Mouse (Mus musculus): ENCODE data around the gene Nusap1. TPM values are rescaled to one million over a fixed set of nuclear protein-coding genes. Genes with fewer than 3 reads are reported as not detected.

Gene Nusap1
- total and polyA plus RNA-seq, 3 experiments: 29.0 to 92.7 (median 41.1) TPM

- no peak overlapping the region for H3K27ac ChIP-seq (ENCODE audit: insufficient read depth, low read depth)
- peaks cover 0 to 6% of the 10 kb centered on the region in 2 experiments; a peak in 2 of 4 replicates for H3K4me1 ChIP-seq (ENCODE audit: control insufficient read depth in 1 of 2, insufficient read depth in 2 of 2)
- TF ChIP-seq SMC3 (IDR thresholded peaks at IDR 0.05; ENCODE audit: low read depth, low read length) (peak; percentile 22; the same call in 1 of the 2 replicates), ELF1 (IDR thresholded peaks at IDR 0.05; ENCODE audit: low read depth, low read length) (no peak), RAD21 (IDR thresholded peaks at IDR 0.05; ENCODE audit: low read depth, low read length) (peak; percentile 6), ZMIZ1 (IDR thresholded peaks at IDR 0.05; ENCODE audit: low read depth, low read length) (no peak), PAX5 (IDR thresholded peaks at IDR 0.05; ENCODE audit: low read length) (no peak), ETS1 (conservative IDR thresholded peaks at IDR 0.05; ENCODE audit: low read depth, low read length) (no peak), RCOR1 (conservative IDR thresholded peaks at IDR 0.05; ENCODE audit: low read depth, low read length) (no peak), ZC3H11A (IDR thresholded peaks at IDR 0.05; ENCODE audit: low read depth, low read length) (no peak), CTCF (conservative IDR thresholded peaks at IDR 0.05 in 1 of 2, IDR thresholded peaks at IDR 0.05 in 1 of 2; ENCODE audit: low read depth in 2 of 2, low read length in 2 of 2) (peak; percentile 42 to 66; a peak in 3 of 4 replicates), ZKSCAN1 (IDR thresholded peaks at IDR 0.05; ENCODE audit: borderline replicate concordance, low read depth, low read length) (no peak)
- no peaks in the 10 kb centered on the region for H3K36me3 ChIP-seq (replicated peaks in 1 of 2; ENCODE audit: control insufficient read depth in 1 of 2, insufficient read depth in 1 of 2, low read length in 1 of 2)
- peaks cover 10% of the 10 kb centered on the region for H3K27me3 ChIP-seq (replicated peaks)
- no peak overlapping the region for H3K9ac ChIP-seq (ENCODE audit: insufficient read depth, low read depth)
- dilution Hi-C loops (cut with MboI; ENCODE audit: extremely low pct_ligation_motif_present, extremely low pct_unique_long_range_greater_than_20kb, low sequenced_read_pairs): no loop called here
- H3K4me2 ChIP-seq (ENCODE audit: insufficient read depth, low read depth, poor library complexity, severe bottlenecking): no peak overlapping the region
- H3K9me3 ChIP-seq (replicated peaks; ENCODE audit: low read length): peaks cover 2% of the 10 kb centered on the region
- H3K4me3 ChIP-seq (replicated peaks in 1 of 3; ENCODE audit: low read depth in 2 of 3, low read length in 2 of 3, poor library complexity in 1 of 3): no peak overlapping the region
- in situ Hi-C loops (cut with MboI; ENCODE audit: low pct_ligation_motif_present, low pct_unique_long_range_greater_than_20kb, low sequenced_read_pairs): no loop called here
- no peaks in the 10 kb centered on the region for H3K79me2 ChIP-seq (replicated peaks; ENCODE audit: control insufficient read depth, extremely low read depth, insufficient read depth, poor library complexity, severe bottlenecking)
- DNase-seq (ENCODE audit: extremely low read depth): peak; percentile 50
Measured at GRCm38 (mm10) chr2:119669010-119669409, 50.9 kb downstream of the Nusap1 start.

- Histone ChIP-seq H3K4me1 (ENCODE audit: control insufficient read depth in 1 of 2, insufficient read depth in 2 of 2) (peaks cover 0 to 21% of the 10 kb centered on the region in 2 experiments; a peak in 1 of 4 replicates), H3K27me3 (replicated peaks) (peaks cover 10% of the 10 kb centered on the region), H3K36me3 (replicated peaks in 1 of 2; ENCODE audit: control insufficient read depth in 1 of 2, insufficient read depth in 1 of 2, low read length in 1 of 2) (peaks cover 0 to 13% of the 10 kb centered on the region in 2 experiments), H3K4me2 (ENCODE audit: insufficient read depth, low read depth, poor library complexity, severe bottlenecking) (peak within 1 kb of the TSS; percentile 95), H3K9ac (ENCODE audit: insufficient read depth, low read depth) (peak within 1 kb of the TSS; percentile 91), H3K79me2 (replicated peaks; ENCODE audit: control insufficient read depth, extremely low read depth, insufficient read depth, poor library complexity, severe bottlenecking) (peaks cover 28% of the 10 kb centered on the region), H3K9me3 (replicated peaks; ENCODE audit: low read length) (no peaks in the 10 kb centered on the region), H3K4me3 (replicated peaks in 1 of 3; ENCODE audit: low read depth in 2 of 3, low read length in 2 of 3, poor library complexity in 1 of 3) (peak within 1 kb of the TSS; percentile 75 to 95 (median 87)), H3K27ac (ENCODE audit: insufficient read depth, low read depth) (peak within 1 kb of the TSS; percentile 15; the same call in 1 of the 2 replicates)
- in situ Hi-C loops (cut with MboI; ENCODE audit: low pct_ligation_motif_present, low pct_unique_long_range_greater_than_20kb, low sequenced_read_pairs): no loop called here
- dilution Hi-C loops (cut with MboI; ENCODE audit: extremely low pct_ligation_motif_present, extremely low pct_unique_long_range_greater_than_20kb, low sequenced_read_pairs): no loop called here
- DNase-seq (ENCODE audit: extremely low read depth): peak; percentile 80
- TF ChIP-seq KAT2A (IDR thresholded peaks at IDR 0.05; ENCODE audit: insufficient replicate concordance, low read length): no peak
- TF ChIP-seq RAD21 (IDR thresholded peaks at IDR 0.05; ENCODE audit: low read depth, low read length): no peak
- TF ChIP-seq POLR2AphosphoS2 (IDR thresholded peaks at IDR 0.05; ENCODE audit: low read depth, low read length): peak; percentile 83; the same call in 1 of the 2 replicates
- TF ChIP-seq SMC3 (IDR thresholded peaks at IDR 0.05; ENCODE audit: low read depth, low read length): no peak
- TF ChIP-seq ZMIZ1 (IDR thresholded peaks at IDR 0.05; ENCODE audit: low read depth, low read length): peak; percentile 91
- TF ChIP-seq CTCF (conservative IDR thresholded peaks at IDR 0.05 in 1 of 2, IDR thresholded peaks at IDR 0.05 in 1 of 2; ENCODE audit: low read depth in 2 of 2, low read length in 2 of 2): no peak
- TF ChIP-seq JUND (conservative IDR thresholded peaks at IDR 0.05; ENCODE audit: low read depth, low read length): no peak
- TF ChIP-seq ZKSCAN1 (IDR thresholded peaks at IDR 0.05; ENCODE audit: borderline replicate concordance, low read depth, low read length): no peak
- TF ChIP-seq IRF4 (IDR thresholded peaks at IDR 0.05; ENCODE audit: low read depth, low read length): 0 out of 2 replicates have a peak, but pooled peaks have one; percentile 4
- TF ChIP-seq SIN3A (IDR thresholded peaks at IDR 0.05; ENCODE audit: low read length): peak; percentile 22
- no peak for TF ChIP-seq MYC (IDR thresholded peaks at IDR 0.05; ENCODE audit: low read depth, low read length)
- no peak for TF ChIP-seq MAX (IDR thresholded peaks at IDR 0.05; ENCODE audit: low read length)
- no peak for TF ChIP-seq ZNF384 (IDR thresholded peaks at IDR 0.05; ENCODE audit: low read depth, low read length)
- TF ChIP-seq RCOR1 (conservative IDR thresholded peaks at IDR 0.05; ENCODE audit: low read depth, low read length): no peak
- TF ChIP-seq UBTF (IDR thresholded peaks at IDR 0.05; ENCODE audit: low read depth, low read length): no peak
- TF ChIP-seq GABPA (IDR thresholded peaks at IDR 0.05; ENCODE audit: insufficient replicate concordance, low read depth, low read length): no peak
- no peak for TF ChIP-seq CHD1 (IDR thresholded peaks at IDR 0.05; ENCODE audit: low read depth, low read length)
- no peak for TF ChIP-seq MEF2A (IDR thresholded peaks at IDR 0.05; ENCODE audit: borderline replicate concordance, low read depth, low read length)
- TF ChIP-seq USF2 (conservative IDR thresholded peaks at IDR 0.05; ENCODE audit: low read depth, low read length): no peak
- no peak for TF ChIP-seq PAX5 (IDR thresholded peaks at IDR 0.05; ENCODE audit: low read length)
- 0 out of 2 replicates have a peak, but pooled peaks have one; percentile 28 for TF ChIP-seq MAZ (IDR thresholded peaks at IDR 0.05; ENCODE audit: low read depth, low read length)
- no peak for TF ChIP-seq CHD2 (IDR thresholded peaks at IDR 0.05; ENCODE audit: low read length)
- TF ChIP-seq TCF12 (IDR thresholded peaks at IDR 0.05; ENCODE audit: low read depth, low read length): peak; percentile 83; the same call in 1 of the 2 replicates
- peak; percentile 98 for TF ChIP-seq POLR2A (IDR thresholded peaks at IDR 0.05; ENCODE audit: low read depth, low read length)
- no peak for TF ChIP-seq E2F4 (IDR thresholded peaks at IDR 0.05; ENCODE audit: insufficient replicate concordance, low read depth, low read length)
- TF ChIP-seq TBP (conservative IDR thresholded peaks at IDR 0.05; ENCODE audit: low read depth, low read length): 0 out of 2 replicates have a peak, but pooled peaks have one; percentile 59
- peak; percentile 80 for TF ChIP-seq NRF1 (IDR thresholded peaks at IDR 0.05; ENCODE audit: low read depth, low read length)
Measured at GRCm38 (mm10) chr2:119674525-119675214, 56.6 kb downstream of the Nusap1 start, which contains the start of gene Rtf1. TSS of gene Rtf1 (plus strand) at chr2:119675068.
